Mouse (Mus musculus) telencephalon, adult 2 months (tissue): ENCODE data around the gene Espnl.

ENCODE experiments used
- DNase-seq: peaks from one replicate; pipeline ENCODE4 v3.0.0-alpha.2; 2011; ENCODE audit warnings: low read depth, low spot score

Espnl gene

GRCm38 (mm10) chr1:91380453-91381090 is 58.7 kb downstream of the Espnl start:
- peak; percentile 66 for DNase-seq

- DNase-seq: no peak
Measured at GRCm38 (mm10) chr1:91381091-91381471, 59.2 kb downstream of the Espnl start.

GRCm38 (mm10) chr1:91390369-91390768 is 68.5 kb downstream of the Espnl start:
- no peak for DNase-seq

GRCm38 (mm10) chr1:91397927-91398259 is 76.0 kb downstream of the Espnl start:
- DNase-seq: no peak
